Mouse (Mus musculus) kidney, postnatal 0 days (tissue): ENCODE results near the gene Coil. TPM values are rescaled to one million over a fixed set of nuclear protein-coding genes. Genes with fewer than 3 reads are reported as not detected.

ENCODE experiments used
- ATAC-seq: fragments of 200-750 bp; cut with Nextera tagmentation; replicated peaks from 2 replicates; pipeline ENCODE4 v1.8.0; 2017; ENCODE audit warnings: low read depth, moderate number of reproducible peaks, moderate TSS enrichment, moderate library complexity; ENCODE audit not compliant: low FRiP score
- DNase-seq: peaks from one replicate; pipeline ENCODE4 v3.0.0-alpha.2; 2016; ENCODE audit warnings: low spot score
- H3K27ac ChIP-seq: fragments of 300-500 bp; sonication (generic); 2 replicates; pipeline ENCODE4 v1.5.1; 2014; ENCODE audit warnings: mild to moderate bottlenecking
- H3K27me3 ChIP-seq: fragments of 300-500 bp; sonication (generic); 2 replicates; pipeline ENCODE4 v1.6.1; 2014; ENCODE audit warnings: low read length, mixed read lengths; ENCODE audit not compliant: insufficient read depth
- H3K36me3 ChIP-seq: fragments of 300-500 bp; sonication (generic); 2 replicates; pipeline ENCODE4 v1.6.1; 2014; ENCODE audit warnings: low read length, mixed read lengths; ENCODE audit not compliant: insufficient read depth
- H3K4me1 ChIP-seq: fragments of 300-500 bp; sonication (generic); replicated peaks from 2 replicates; pipeline ENCODE4 v1.6.1; 2014; ENCODE audit warnings: antibody characterized with exemption, low read length, mixed read lengths; ENCODE audit not compliant: insufficient read depth
- H3K4me2 ChIP-seq: fragments of 300-500 bp; sonication (generic); 2 replicates; pipeline ENCODE4 v1.6.1; 2014; ENCODE audit warnings: mild to moderate bottlenecking, low read length, moderate library complexity, mixed read lengths
- H3K4me3 ChIP-seq: fragments of 300-500 bp; sonication (generic); replicated peaks from 2 replicates; pipeline ENCODE4 v1.5.1; 2014; ENCODE audit warnings: low read depth, low read length
- H3K9ac ChIP-seq: fragments of 300-500 bp; sonication (generic); 2 replicates; pipeline ENCODE4 v1.6.1; 2014; ENCODE audit warnings: low read depth, low read length
- H3K9me3 ChIP-seq: fragments of 300-500 bp; sonication (generic); replicated peaks from 2 replicates; pipeline ENCODE4 v1.6.1; 2016; ENCODE audit warnings: low read length, inconsistent platforms, mixed read lengths
- CTCF ChIP-seq: IDR thresholded peaks from 2 replicates; pipeline ENCODE4 v1.5.1; 2016; ENCODE audit warnings: antibody characterized with exemption, low read depth, mild to moderate bottlenecking, moderate library complexity
- WGBS: fragments of 180-500 bp; shearing (Covaris S2); extraction: QIAGEN DNeasy Blood & Tissue Kit; methylation state at CpG from one replicate; pipeline ENCODE4 v1.1.7; 2014; 5-methylcytosine and 5-hydroxymethylcytosine counted together
- polyA plus RNA-seq: library from polyadenylated mRNA; unstranded; fragments of >200 nt; fragmentation: Nextera tagmentation; extraction: Ambion mirVana; gene quantifications from 2 replicates; pipeline ENCODE4 v1.2.1, GENCODE M21; 2015

The Coil gene
- polyA plus RNA-seq, 1 experiment from 2014 or later, result 10.9 TPM

GRCm38 (mm10) chr11:88986616-88987015, 16.6 kb downstream of the Coil start:
- Histone ChIP-seq H3K4me1 (no peaks in the 10 kb centered on the region), H3K4me2 (no peak overlapping the region), H3K36me3 (peaks cover 30% of the 10 kb centered on the region), H3K9me3 (no peaks in the 10 kb centered on the region), H3K27ac (no peak overlapping the region), H3K9ac (no peak overlapping the region), H3K27me3 (no peaks in the 10 kb centered on the region), H3K4me3 (no peak overlapping the region)
- no peak for ATAC-seq
- 90% methylated on average over 10 of the region's 10 CpGs for WGBS
- DNase-seq, result no peak
- TF ChIP-seq CTCF, result no peak; the same call in 1 of the 2 replicates

GRCm38 (mm10) chr11:88988956-88989355, 18.9 kb downstream of the Coil start:
- Histone ChIP-seq H3K27me3 (no peaks in the 10 kb centered on the region), H3K36me3 (peaks cover 24% of the 10 kb centered on the region), H3K4me3 (no peak overlapping the region), H3K4me1 (no peaks in the 10 kb centered on the region), H3K27ac (no peak overlapping the region), H3K4me2 (no peak overlapping the region), H3K9ac (no peak overlapping the region), H3K9me3 (no peaks in the 10 kb centered on the region)
- TF ChIP-seq CTCF, result no peak
- DNase-seq (no peak), ATAC-seq (no peak)
- WGBS, result 74% methylated on average over 5 of the region's 5 CpGs

GRCm38 (mm10) chr11:88989530-88989929, 19.5 kb downstream of the Coil start:
- Histone ChIP-seq H3K4me2 (no peak overlapping the region), H3K4me3 (no peak overlapping the region), H3K27ac (no peak overlapping the region), H3K27me3 (no peaks in the 10 kb centered on the region), H3K9ac (no peak overlapping the region), H3K36me3 (peaks cover 20% of the 10 kb centered on the region), H3K9me3 (no peaks in the 10 kb centered on the region), H3K4me1 (no peaks in the 10 kb centered on the region)
- TF ChIP-seq CTCF, result peak; percentile 69
- DNase-seq, result peak; percentile 74
- WGBS, result 72% methylated on average over 5 of the region's 5 CpGs
- ATAC-seq, result 0 out of 2 replicates have a peak, but pooled peaks have one; percentile 43

- WGBS, result 60% methylated on average over 7 of the region's 7 CpGs
- no peak overlapping the region for H3K27ac ChIP-seq
These were observed 23.1 kb downstream of the Coil start for GRCm38 (mm10) chr11:88993186-88993585.

GRCm38 (mm10) chr11:88993625-88994024, 23.6 kb downstream of the Coil start:
- no peak overlapping the region for H3K4me2 ChIP-seq
- DNase-seq (peak; percentile 81), ATAC-seq (no peak)
- no peaks in the 10 kb centered on the region for H3K9me3 ChIP-seq
- H3K27ac ChIP-seq, result no peak overlapping the region
- no peaks in the 10 kb centered on the region for H3K27me3 ChIP-seq
- H3K9ac ChIP-seq, result no peak overlapping the region
- TF ChIP-seq CTCF, result peak; percentile 75
- H3K4me1 ChIP-seq, result no peaks in the 10 kb centered on the region
- 0 out of 2 replicates have a peak, but pooled peaks cover 6% of the 10 kb centered on the region for H3K36me3 ChIP-seq
- H3K4me3 ChIP-seq, result no peak overlapping the region
- WGBS, result 18% methylated on average over 5 of the region's 5 CpGs

More at GRCm38 (mm10) chr11:88993186-88993585, 23.1 kb downstream of the Coil start:
- Histone ChIP-seq H3K36me3 (peaks cover 8% of the 10 kb centered on the region; the same call in 1 of the 2 replicates), H3K9ac (no peak overlapping the region), H3K4me1 (no peaks in the 10 kb centered on the region), H3K9me3 (no peaks in the 10 kb centered on the region), H3K27me3 (no peaks in the 10 kb centered on the region), H3K4me3 (no peak overlapping the region), H3K4me2 (no peak overlapping the region)
- no peak for DNase-seq
- no peak for ATAC-seq
- TF ChIP-seq CTCF, result no peak

- ATAC-seq, result no peak
- Histone ChIP-seq H3K27me3 (no peaks in the 10 kb centered on the region), H3K9ac (no peak overlapping the region), H3K36me3 (0 out of 2 replicates have a peak, but pooled peaks cover 6% of the 10 kb centered on the region), H3K27ac (no peak overlapping the region), H3K4me3 (no peak overlapping the region), H3K4me2 (no peak overlapping the region), H3K9me3 (no peaks in the 10 kb centered on the region), H3K4me1 (no peaks in the 10 kb centered on the region)
- whole genome bisulfite sequencing, result 86% methylated on average over 7 of the region's 7 CpGs
- no peak for DNase-seq
- TF ChIP-seq CTCF, result no peak
These were observed 24.4 kb downstream of the Coil start for GRCm38 (mm10) chr11:88994492-88994891.

- Histone ChIP-seq H3K4me1 (peaks cover 8% of the 10 kb centered on the region; the same call in 1 of the 2 replicates), H3K4me3 (no peak overlapping the region), H3K9ac (no peak overlapping the region), H3K36me3 (0 out of 2 replicates have a peak, but pooled peaks cover 6% of the 10 kb centered on the region), H3K4me2 (no peak overlapping the region), H3K9me3 (no peaks in the 10 kb centered on the region), H3K27me3 (no peaks in the 10 kb centered on the region), H3K27ac (no peak overlapping the region)
- TF ChIP-seq CTCF, result no peak
- 78% methylated on average over 2 of the region's 2 CpGs for WGBS
- no peak for DNase-seq
- no peak for ATAC-seq
These were observed 25.6 kb downstream of the Coil start for GRCm38 (mm10) chr11:88995616-88996015.
